Mouse (Mus musculus) adrenal gland, adult 8-10 months (tissue): ENCODE data around the gene Gm7075. TPM values are rescaled to one million over a fixed set of nuclear protein-coding genes. Genes with fewer than 3 reads are reported as not detected.
A peak's percentile ranks its signal among the peaks of the same experiment; 100 is the strongest.
"Not testable (repeated sequence)": the region's sequence is repeated elsewhere in the genome, so short reads cannot be mapped to it uniquely, and the experiment has no call there.

Experiments
- DNase-seq: peaks from one replicate; pipeline ENCODE4 v3.0.0; 2022
- total RNA-seq, 4 experiments: library from RNA; stranded (reverse); gene quantifications; 2 replicates each; pipeline ENCODE4 v1.2.4; 2022

Gene Gm7075
- total RNA-seq: not detected

DNA sequence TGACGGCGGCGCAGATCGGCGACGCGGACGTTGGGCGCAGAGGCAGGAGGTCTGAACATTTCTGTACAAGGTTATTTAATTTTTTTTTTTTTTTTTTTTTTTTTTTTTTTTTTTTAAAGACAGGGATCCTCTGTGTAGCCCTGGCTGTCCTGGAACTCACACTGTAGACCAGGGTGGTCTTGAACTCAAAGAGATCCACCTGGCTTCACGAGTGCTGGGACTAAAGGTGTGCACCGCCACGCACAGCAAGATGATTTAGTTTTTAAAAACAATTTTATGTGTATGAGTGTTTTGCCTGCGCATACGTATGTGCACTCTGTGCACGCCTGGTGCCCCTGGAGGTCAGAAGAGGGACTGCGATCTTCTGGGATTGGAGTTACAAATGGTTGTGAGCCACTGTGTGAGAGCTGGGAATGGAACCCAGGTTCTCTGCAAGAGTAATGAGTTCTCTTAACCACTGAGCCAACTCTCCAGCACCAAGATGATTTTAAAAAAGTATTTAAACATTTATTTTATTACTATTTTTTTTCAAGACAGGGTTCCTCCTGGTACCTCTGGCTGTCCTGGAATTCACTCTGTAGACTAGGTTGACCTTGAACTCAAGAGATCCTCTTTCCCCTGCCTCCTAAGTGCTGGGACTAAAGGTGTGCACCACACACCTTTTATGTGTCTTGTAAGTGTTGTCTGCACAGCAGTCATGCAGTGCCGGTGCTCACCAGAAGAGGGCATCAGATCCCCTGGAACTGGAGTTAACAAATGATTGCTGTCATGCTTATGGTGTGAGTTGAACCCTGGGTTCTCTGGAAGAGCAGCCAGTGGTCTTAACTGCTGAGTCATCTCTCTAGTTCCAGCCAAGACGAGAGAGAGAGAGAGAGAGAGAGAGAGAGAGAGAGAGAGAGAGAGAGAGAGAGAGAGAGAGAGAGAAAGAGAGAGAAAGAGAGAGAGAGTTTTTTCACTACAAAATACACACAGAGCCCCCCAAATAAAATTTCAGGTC lies at the start of gene Gm7075:
Gene Gm7075, minus strand, starts transcription at position 51 of the 997 bp plus-strand sequence.
- no peak for DNase-seq

DNA sequence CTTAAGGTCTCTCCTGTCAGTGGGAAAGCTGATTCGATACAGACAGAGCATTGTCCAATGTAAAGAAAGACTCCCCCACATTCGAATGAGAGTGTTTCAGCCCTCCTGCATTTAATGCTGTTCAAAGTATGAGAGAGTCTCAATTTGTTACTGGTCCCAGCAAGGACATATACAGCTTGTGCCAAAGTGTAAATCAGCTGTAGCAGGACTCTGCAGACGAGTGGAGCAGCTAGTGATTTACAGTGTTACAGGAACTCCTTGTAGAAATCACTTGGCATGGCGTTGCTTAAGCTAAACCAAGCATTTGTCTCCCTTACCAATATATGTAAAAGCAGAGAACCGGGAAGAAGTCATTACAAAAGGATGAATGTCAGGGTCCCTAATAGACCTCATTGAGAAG lies 39.3 kb upstream of the Gm7075 start:
- DNase-seq: no peak

DNA sequence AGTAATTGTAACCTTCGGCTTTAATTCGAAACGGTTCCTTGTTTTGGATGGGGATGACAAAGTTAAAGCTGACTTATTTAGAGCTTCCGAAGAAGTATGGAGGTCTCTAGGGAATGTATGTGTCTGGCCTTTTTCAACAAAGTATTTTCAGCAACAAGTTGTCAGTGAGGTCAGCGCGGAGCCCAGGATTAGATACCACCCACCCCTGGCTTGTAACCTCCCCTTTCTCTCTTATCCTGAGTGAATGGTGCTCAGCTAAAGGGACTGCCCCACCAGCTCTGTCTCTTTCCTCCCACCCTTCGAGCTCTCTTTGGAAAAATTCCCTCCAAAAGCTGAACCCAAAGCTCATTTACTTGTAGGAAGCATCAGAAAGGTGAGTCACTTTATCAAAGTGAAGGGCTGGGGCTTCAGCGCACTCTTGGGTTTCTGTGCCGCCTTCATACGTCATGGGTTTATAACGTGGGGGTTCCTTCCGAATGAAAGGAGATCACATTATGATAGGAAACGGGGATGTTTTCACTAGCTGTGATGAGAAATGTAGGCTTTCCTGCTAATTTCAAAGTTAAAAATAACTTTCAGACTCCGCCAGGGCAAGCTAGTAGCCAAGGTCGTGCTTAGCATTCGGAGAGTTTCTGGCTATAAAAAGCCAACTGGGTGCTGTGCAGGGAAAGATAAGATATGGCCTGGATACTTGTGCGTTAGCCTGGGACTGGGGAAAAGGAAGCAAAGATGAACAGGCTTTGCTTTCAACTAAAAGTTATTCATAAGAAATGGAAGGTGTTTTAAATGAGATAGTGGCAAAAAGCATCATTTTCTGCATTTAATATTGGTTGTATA lies 35.9 kb upstream of the Gm7075 start:
- DNase-seq: no peak

DNA sequence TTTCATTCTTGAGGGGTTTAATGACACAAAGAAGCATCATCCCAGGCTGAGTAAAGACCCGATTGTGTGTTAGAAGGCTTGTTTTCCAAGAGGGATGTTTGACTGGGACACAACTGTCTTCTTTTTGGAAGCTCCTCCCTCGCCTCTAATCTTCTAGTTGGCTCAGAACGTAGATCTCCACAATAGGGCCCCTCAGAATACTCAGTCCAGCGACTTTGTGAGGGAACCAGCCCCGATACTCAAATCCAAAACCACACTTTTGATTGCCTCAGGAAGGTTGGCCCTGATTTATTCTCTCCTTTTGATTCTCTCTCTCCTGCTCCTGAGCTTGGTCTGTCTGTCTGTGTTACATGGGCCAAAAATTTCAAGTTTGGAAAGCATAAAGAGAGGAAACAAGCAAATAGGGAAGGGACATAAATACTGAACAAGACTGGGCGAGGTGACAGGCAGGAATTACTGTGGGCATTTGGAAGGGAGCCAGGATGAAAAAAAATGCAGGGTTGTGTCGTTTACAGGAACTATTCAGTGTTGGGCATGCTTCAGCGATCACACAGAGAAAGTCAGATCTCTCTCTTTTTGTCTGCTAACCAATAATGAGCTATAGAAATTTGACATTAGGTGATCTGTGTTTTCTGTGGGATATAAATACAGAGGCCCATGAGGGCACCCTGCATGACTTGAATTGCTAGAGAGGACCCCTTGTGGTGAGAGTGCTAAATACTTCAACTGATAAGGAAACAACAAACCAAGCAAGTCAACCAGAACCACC lies 33.7 kb upstream of the Gm7075 start:
- no peak for DNase-seq

DNA sequence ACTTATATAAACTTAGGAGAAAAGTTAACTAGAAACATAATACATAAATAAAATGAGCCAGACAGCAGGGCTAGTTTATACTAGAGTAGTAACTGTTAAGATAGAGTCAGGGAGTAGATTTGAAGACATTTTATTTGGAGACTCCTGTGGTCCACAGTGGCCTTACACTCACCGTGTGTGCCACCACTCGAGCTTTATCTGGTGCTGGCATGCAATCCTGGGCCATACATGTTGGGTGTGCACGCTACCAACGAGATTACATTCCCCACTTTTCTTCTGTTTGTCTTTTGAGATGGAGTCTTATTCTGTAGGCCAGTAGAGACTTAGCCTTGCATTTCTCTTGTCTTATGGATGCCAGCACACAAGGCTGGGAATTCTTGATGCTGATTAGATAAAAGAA lies 32.3 kb upstream of the Gm7075 start:
- DNase-seq: no peak

DNA sequence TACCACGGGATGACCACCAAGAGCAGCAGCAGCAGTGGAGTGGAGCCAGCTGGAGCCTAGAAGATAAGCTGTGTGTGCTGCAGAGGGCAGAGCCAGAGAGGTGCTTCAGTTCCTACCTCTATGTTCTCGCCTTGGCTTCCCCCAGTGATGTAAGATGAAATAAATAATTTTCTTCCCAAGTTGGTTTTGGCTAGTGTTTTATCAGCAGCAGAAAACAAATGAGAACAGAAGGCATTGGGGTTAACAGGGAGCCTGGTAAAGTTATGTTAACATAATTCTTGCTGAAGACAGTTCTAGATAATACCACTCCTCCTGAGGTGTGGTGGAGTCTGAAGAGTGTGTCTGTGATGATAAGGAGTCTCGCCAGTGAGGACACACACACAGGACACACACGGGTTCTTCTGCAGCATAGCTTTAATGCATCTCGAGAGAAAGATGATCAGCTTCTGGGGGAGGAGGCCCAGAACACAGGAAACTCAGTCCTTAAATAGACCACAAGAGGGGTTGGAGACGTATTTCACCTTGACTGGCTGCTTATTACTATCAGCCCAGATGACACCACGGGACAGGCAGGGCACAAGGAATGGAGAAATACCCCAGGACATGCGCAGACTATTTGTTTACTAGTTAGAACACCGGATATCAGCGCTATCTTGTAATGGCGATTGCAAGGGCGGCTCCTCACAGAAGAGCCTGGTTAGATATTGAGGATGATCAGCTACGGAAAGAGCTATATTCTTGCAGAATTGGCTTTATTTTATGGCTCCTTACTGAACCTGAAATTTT lies 23.2 kb upstream of the Gm7075 start:
- DNase-seq: not testable (repeated sequence)

DNA sequence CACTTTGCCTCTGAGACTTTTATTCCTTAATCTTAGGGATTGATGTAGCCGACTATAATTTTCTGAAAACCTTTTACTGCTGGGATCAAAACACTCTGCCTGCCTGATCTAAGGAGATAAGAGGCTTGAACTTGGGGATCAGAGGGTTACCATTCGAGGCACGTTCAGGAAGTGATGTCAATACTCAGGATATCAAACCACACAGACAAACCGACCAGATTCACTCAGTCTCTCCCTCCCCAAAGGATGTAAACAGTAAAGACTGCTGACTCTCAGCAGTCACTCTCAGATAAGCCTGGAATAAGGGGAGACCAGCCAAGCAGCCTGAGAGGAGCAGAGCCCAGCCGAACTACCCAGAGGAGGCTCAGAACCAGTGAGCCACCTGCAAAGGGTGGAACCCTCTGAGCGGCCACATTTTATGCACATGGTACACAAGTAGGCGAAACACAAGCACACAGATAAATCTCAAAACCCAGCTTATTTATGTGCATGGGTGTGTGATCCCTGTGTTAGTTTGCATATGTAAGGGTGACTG lies 18.2 kb upstream of the Gm7075 start:
- no peak for DNase-seq

DNA sequence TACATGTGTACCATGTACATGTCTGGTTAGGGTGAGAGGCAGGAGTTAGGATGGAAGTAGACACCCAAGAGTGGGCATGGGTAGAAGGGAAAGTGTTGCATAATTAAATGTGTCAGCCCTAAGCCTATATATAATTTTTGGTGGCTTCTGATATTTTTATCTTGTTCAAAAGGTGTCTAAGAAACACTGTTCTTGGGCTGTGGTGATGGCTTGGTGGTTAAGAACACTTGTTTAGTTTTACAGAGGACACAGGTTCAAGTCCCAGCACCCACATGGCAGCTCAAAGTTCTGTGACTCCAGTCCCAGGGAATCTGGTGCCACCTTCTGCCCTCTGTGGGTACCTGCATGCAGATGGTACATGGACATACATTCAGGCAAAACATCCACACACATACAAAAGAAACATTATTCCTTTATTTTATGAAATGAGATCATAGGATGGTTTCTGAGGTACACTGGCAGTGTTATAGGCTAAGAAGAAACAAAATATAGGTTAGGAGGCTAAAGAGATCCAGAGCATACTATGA lies 17.2 kb upstream of the Gm7075 start:
- no peak for DNase-seq

DNA sequence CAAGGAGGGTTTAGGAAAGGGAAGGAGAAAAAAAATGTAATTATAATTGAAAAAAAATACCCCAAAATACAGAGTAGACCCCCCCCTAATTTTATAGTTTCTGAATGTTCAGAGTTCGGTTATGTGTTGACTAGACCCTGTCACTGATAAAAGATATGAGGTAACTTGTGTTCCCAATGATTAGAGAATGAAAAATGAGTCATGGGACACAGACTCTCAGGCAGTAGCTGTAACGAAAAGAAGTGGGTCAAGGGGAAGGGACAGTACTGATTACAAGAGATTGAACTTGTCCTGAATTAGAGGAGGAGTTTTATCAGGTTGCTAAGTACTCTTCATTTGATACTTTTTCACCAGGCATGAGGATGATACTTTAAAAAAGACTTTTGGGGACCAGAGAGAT lies 11.3 kb upstream of the Gm7075 start:
- DNase-seq: no peak

DNA sequence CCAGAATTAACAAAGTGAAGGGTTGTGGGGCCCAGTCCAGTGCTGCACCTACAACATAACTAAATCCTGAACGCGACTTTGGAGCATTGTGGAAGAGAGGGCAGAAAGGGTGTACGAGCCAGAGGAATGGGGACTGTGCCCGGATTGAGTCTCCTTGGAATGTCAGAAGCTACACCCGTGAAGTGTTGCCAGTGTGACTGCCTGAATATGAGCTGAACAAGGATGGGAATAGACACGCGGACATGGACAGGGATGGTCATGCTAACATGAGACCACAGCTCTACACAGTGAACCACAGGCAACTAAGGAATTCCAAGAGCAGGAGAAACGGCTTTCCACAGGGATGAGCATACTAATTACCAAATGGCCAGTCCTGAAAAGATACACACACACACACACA lies 10.5 kb upstream of the Gm7075 start:
- no peak for DNase-seq

DNA sequence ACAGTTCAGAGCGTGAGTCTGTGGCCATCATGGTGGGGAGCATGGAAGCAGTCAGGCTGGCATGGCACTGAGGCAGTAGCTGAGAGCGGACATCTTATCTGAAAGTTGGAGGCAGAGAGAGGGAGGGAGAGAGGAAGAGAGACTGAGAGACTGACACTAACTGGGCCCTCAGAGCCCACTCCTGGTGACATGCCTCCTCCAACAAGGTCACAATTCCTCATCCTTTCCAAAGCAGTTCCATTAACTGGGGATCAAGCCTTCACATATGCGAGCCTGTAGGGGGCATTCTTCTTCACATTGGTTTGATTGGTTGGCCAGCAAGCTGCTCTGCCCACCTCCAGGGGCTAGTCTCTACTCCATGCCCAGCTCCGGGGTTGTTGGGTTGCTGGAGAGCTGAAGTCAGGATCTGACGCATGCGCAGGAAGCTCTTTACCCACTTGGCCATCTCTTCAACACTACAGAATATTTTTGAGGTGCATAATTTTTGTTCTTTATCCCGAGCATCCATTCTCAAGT lies 9.7 kb upstream of the Gm7075 start:
- no peak for DNase-seq

DNA sequence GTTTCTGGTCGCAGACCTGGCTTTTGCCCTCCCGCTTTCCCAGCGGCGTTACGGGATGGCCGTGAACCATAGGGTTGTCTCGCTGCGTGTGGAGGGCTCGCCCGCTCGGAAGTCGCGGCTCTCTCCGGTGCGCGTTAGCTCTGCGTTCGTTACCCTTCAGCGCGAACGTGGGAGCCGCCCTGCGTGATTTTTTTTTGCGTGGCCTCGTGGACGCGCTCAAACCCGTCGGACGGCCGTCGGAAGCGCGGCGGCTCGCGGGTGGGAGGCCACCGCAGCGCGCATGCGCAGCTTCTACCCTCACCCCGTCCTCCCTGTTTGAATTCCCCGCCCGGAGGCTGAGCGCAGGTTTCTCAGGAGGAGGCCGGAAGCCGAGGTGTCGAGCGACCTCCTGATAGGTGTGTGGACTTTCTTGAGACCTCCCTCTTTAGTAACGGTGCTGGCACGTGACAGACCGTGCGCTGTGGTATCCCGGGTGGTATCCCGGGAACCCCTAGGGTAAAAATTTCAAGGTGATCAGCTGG lies 8.3 kb upstream of the Gm7075 start, which contains the start of gene Ctnna3:
Gene Ctnna3, plus strand, starts transcription at position 314 of the 521 bp plus-strand sequence.
- peak; percentile 87 for DNase-seq

DNA sequence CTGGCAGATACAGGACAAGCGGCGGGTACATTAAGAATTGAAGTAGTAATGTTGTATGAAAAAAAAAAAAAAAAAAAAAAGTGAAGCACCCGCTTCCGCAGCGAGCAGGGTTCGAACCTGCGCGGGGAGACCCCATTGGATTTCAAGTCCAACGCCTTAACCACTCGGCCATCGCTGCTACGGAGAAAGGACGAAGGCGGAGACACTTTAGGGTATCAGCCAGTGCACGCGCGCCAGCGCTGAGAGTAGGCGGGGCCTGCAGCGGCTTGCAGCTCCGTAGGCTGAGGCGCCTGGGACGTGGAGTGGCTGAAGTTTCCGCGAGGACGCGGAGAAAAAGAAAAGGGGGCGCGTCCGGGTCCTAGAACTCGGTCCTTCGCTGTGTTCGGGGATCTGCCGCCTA lies 7.8 kb upstream of the Gm7075 start:
- peak; percentile 98 for DNase-seq

DNA sequence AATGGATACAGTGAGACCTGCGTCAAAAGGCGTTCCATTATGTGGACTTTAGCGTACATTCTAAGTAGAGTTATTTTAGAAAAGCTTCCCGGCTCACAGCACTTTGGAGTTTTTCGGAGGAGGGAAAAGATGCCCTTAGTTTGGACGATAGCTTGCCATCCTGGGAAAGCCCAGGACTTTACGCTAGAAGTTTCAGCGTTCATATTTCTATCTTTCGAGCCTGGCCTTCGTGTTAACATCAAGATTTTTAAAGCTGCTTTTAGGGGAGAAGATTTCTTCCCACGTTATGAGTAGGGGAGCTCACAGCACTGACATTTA lies 7.4 kb upstream of the Gm7075 start:
- no peak for DNase-seq

DNA sequence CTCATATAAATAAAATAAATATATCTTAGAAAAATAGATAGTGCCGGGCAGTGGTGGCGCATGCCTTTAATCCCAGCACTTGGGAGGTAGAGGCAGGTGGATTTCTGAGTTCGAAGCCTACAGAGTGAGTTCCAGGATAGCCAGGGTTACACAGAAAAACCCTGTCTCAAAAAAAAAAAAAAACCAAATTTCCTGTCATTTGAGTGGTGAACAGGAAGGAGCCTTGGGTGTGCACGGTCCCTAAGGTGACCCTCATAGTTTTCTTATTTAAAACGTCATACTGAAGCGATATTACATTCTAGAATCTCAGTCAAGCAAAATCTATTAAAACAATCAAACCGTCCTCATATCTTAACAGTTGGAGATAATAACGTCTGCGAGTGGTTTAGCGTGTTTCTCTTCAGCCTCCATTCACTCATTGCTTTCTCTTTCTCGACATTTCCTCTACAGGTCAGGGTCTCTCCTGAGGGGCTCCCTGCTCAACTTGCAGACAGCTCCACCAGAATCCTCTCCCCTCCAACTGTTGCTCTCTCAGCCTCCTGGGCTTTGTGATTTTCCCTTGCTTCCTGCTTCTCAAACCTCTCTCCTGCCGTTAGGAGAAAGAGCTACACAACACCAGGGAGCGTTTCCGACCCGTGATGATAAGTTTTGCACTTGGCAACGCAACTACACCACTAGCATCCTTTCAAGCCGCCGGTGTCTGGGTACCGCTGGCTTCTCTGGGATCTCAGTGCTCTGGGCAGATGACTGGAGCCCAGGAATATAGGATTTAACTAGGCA lies 6.8 kb upstream of the Gm7075 start:
- DNase-seq: no peak

DNA sequence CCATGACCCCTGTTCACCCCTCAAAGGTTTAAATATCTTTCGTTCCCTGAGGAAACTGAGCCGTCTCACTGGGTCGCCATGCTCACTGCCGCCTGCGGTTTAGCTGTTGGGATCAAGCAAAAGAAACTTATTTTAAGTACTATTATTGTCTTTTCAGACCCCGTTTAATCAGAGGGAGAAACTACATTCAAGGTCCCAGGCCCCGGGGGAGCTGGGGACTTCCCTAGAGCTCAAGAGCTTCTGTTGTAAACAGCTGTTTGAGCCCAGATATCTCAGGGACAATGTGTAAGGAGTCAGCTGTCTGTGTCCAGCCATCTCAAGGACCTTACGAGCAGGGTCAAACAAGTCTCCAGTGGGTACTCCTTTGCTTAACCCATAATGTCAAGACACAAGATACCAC lies 5.6 kb upstream of the Gm7075 start:
- no peak for DNase-seq

DNA sequence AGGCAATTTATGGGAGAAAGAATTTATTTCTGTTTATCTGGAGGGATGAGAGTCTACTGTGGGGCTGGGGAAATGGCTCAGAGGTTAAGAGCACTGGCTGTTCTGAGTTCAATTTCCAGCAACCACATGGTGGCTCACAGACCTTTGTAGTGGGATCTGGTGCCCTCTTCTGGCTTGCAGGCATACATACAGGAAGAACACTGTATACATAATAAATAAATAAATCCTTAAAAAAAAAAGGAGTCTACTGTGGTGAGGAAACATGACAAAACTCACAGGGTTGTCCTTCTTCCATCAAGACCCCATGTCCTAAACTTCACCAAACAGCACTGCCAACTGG lies 2.9 kb upstream of the Gm7075 start:
- no peak for DNase-seq

DNA sequence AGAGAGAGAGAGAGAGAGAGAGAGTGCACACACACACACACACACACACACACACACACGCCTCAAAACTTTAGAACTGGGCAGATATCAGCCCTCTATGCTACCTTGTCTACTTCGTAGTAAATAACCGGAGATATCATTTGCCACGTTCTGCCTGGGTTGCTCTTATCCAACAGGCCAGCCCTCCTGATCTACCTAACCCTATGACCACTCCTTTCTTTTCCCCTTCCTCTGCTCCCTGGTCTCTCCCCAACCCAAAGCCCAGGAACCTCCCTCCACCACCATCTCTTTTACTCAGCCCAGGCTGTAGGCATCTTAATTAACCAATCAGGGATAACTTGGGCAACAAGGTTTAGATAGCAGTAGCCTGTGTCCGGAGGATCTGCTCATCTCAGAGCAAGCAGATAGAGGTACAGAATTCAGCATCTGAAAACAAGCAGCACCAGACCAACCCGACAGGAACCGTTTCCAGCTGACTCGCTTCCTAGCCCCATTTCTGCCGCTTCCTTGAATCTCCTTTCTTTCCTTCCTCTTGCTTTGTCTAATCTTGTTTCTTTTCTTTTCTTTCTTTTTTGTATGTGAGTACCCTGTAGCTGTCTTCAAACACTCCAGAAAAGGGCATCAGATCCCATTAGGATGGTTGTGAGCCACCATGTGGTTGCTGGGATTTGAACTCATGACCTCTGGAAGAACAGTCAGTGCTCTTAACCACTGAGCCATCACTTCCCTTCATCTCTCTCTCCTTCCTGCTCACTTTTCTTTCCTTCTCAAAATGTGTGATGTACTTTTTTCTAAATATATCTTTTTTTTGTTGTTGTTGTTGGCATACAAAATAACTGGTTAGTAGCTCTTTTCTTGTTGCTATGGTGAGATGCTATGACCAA lies 2.2 kb upstream of the Gm7075 start:
- DNase-seq: no peak

DNA sequence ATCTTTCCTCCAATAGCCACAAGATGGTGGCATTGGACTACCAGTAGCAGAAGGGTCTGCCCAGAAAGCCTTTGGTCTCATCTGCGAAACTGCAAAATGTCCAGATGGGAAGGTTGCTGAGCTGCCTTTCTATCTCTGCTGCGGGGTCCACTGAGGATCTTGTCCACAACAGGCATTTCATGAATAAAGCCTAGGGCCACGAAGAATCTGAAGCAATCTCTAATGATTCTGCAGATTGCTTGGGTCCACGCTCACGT lies 1.1 kb upstream of the Gm7075 start:
- no peak for DNase-seq
